Mouse (Mus musculus) neural tube, embryonic 12.5 days (tissue): ENCODE measurements around the gene Nme2. TPM values are rescaled to one million over a fixed set of nuclear protein-coding genes. Genes with fewer than 3 reads are reported as not detected.

ENCODE experiments used
- ATAC-seq: fragments of 200-750 bp; cut with Nextera tagmentation; 2 replicates; pipeline ENCODE4 v1.8.0; 2017; ENCODE audit warnings: low read depth, mild to moderate bottlenecking, moderate TSS enrichment, moderate library complexity; ENCODE audit not compliant: low FRiP score
- H3K27ac ChIP-seq: fragments of 300-500 bp; sonication (generic); 2 replicates; pipeline ENCODE4 v1.5.1; 2016
- H3K27me3 ChIP-seq: fragments of 300-500 bp; sonication (generic); replicated peaks from 2 replicates; pipeline ENCODE4 v1.6.1; 2016; ENCODE audit warnings: mild to moderate bottlenecking
- H3K36me3 ChIP-seq: fragments of 300-500 bp; sonication (generic); 2 replicates; pipeline ENCODE4 v1.6.1; 2016; ENCODE audit warnings: mild to moderate bottlenecking
- H3K4me1 ChIP-seq: fragments of 300-500 bp; sonication (generic); 2 replicates; pipeline ENCODE4 v1.6.1; 2016
- H3K4me2 ChIP-seq: fragments of 300-500 bp; sonication (generic); replicated peaks from 2 replicates; pipeline ENCODE4 v1.6.1; 2016; ENCODE audit warnings: mild to moderate bottlenecking
- H3K4me3 ChIP-seq: fragments of 300-500 bp; sonication (generic); 2 replicates; pipeline ENCODE4 v1.5.1; 2016
- H3K9ac ChIP-seq: fragments of 300-500 bp; sonication (generic); 2 replicates; pipeline ENCODE4 v1.6.1; 2016; ENCODE audit warnings: mild to moderate bottlenecking
- H3K9me3 ChIP-seq: fragments of 300-500 bp; sonication (generic); 2 replicates; pipeline ENCODE4 v1.6.1; 2016; ENCODE audit warnings: mild to moderate bottlenecking
- WGBS: fragments of 180-500 bp; shearing (Covaris S2); methylation state at CpG from one replicate; pipeline ENCODE4 v1.1.7; 2016; 5-methylcytosine and 5-hydroxymethylcytosine counted together
- polyA plus RNA-seq: library from polyadenylated mRNA; unstranded; fragments of >200 nt; fragmentation: Nextera tagmentation; extraction: Ambion mirVana; gene quantifications from 2 replicates; pipeline ENCODE4 v1.2.1, GENCODE M21; 2016

Nme2 gene
- polyA plus RNA-seq, 1 experiment from 2014 or later: 87.0 TPM

DNA sequence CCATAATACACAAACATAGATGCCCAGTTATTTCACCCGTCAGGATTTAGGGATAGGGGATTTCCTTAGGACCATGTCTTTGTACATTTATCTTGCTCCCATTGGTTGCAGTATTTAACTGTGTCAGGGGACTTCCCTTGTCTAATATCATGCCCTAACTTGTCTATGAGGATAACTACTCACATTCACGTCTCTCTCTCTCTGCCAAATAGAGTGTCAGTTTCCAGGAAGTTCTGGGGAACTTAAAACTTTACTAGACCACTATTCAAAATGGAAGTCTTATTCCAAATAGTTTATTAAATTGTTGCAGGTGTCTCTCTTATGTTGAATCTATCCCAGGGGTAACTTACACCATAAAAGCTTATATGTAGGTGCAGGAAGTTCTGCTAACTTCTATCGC lies 44.5 kb downstream of the Nme2 start:
- Histone ChIP-seq H3K4me2 (no peak overlapping the region), H3K4me3 (no peak overlapping the region), H3K27ac (no peak overlapping the region), H3K36me3 (peaks cover 58% of the 10 kb centered on the region), H3K4me1 (no peaks in the 10 kb centered on the region), H3K27me3 (no peaks in the 10 kb centered on the region), H3K9ac (no peak overlapping the region), H3K9me3 (no peaks in the 10 kb centered on the region)
- WGBS: 91% methylated on average over 3 of the region's 3 CpGs
- no peak for ATAC-seq

DNA sequence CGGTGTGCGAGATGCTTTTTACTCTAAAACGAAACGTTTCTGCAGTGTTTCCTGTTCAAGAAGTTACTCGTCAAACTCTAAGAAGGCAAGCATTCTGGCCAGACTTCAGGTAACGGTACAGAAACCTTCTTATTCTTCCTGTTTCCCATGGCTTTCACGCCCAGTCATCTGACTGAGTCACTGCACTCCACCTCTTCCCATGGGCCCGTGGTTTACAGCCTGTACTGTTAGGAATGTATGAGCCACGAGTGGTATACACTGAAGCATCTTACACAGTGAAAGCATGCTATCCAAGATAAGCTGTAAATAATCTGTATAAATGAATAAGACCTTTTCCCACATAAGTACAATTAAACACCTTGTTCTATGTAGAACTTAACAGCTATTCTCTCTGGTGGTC lies 47.2 kb downstream of the Nme2 start:
- no peak overlapping the region for H3K4me2 ChIP-seq

DNA sequence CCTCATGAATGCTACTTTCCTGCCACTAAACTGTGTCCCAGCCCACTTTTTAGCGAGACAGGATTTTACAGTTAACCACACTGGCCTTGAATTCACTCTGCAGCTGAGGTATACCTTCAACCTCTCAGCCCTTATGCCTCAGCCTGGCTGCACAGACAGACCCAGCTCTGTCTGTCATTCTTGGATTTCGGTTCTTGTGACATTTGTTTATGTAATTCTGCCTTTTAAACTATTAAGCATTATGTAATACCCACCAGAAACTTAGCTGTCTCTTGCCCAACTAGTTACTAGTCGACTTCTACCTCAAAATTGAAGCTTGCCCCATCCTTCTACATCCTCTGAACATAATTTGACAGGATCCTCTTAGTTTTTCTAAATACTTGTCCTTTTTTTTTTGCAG lies 48.2 kb downstream of the Nme2 start:
- Histone ChIP-seq H3K9ac (no peak overlapping the region), H3K4me2 (no peak overlapping the region), H3K27ac (no peak overlapping the region), H3K4me3 (no peak overlapping the region), H3K9me3 (no peaks in the 10 kb centered on the region), H3K4me1 (no peaks in the 10 kb centered on the region), H3K36me3 (peaks cover 53% of the 10 kb centered on the region), H3K27me3 (no peaks in the 10 kb centered on the region)
- ATAC-seq: no peak
- WGBS: 87% methylated on average over 3 of the region's 3 CpGs

More for the DNA sequence above, 47.2 kb downstream of the Nme2 start:
- H3K9ac ChIP-seq: no peak overlapping the region
- peaks cover 58% of the 10 kb centered on the region for H3K36me3 ChIP-seq
- WGBS: 92% methylated on average over 9 of the region's 9 CpGs
- no peak overlapping the region for H3K4me3 ChIP-seq
- no peaks in the 10 kb centered on the region for H3K9me3 ChIP-seq
- no peak overlapping the region for H3K27ac ChIP-seq
- no peaks in the 10 kb centered on the region for H3K4me1 ChIP-seq
- no peak for ATAC-seq
- H3K27me3 ChIP-seq: no peaks in the 10 kb centered on the region

- Histone ChIP-seq H3K4me2 (no peak overlapping the region), H3K4me3 (no peak overlapping the region), H3K27ac (no peak overlapping the region), H3K4me1 (no peaks in the 10 kb centered on the region), H3K9me3 (no peaks in the 10 kb centered on the region), H3K36me3 (peaks cover 52% of the 10 kb centered on the region), H3K27me3 (no peaks in the 10 kb centered on the region), H3K9ac (no peak overlapping the region)
- 94% methylated on average over 4 of the region's 4 CpGs for WGBS
- ATAC-seq: no peak
Measured at GRCm38 (mm10) chr11:93906834-93907233, 49.2 kb downstream of the Nme2 start.

Other genes with a start within 250 kb of the Nme2 start
- 41.3 and 41.7 TPM in 2 replicates for gene Utp18, start 70.5 kb downstream of the Nme2 start, polyA plus RNA-seq
- gene Mbtd1, start 70.4 kb downstream of the Nme2 start, polyA plus RNA-seq: 40.4 and 44.2 TPM in 2 replicates
- 346 and 367 TPM in 2 replicates for gene Gm20390, start 12.0 kb upstream of the Nme2 start, polyA plus RNA-seq
- gene Nme1, start 12.3 kb upstream of the Nme2 start, polyA plus RNA-seq: 269 and 277 TPM in 2 replicates
- 96.2 and 100 TPM in 2 replicates for gene Spag9, start 39.8 kb upstream of the Nme2 start, polyA plus RNA-seq